ENCODE assay signal across 18 mouse cellular contexts in the genomic region with DNA sequence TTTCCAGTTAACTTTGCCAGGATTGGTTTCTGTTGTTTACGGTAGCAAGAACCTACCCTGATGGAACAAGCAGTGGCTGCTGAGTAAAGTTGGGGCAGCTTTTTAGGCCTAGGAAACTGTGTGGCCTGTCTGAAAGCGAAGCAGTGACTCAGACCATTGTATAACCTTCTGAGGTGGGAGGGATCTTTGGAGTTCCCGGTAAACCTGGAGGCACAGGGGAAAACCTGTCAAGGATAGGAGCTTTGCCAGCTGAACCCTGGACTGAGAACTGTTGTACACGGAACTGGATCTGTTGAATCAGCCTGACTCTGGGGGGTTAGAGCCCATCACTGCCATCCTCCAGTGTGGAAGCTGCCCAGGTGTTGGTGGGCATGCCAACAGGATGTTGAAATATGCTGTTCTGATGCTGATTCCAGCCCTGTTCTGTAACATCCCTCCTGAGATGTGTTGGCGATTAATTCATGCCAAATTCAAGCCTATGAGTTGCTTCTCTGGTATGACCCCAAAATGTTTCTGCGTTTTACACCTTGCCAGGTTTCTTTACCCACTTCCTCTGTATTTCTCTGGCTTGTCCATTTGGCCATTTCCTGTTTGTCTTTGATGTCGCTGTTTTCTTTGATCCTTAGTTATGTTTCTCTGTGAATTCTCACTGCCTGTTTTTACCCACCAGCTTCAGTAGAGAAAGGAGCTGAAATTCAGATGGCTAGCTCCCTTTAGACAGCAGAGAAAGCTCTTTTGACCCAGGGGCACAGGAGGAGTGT. TPM values are rescaled to one million over a fixed set of nuclear protein-coding genes. Genes with fewer than 3 reads are reported as not detected.
A peak's percentile ranks its signal among the peaks of the same experiment; 100 is the strongest.
DNase-seq lines count a peak whose midpoint lies in the region; ATAC-seq and TF ChIP-seq lines count a peak whose summit lies in the region.
"Had no signal": no experiment of that assay in that cellular context is flagged by ENCODE, and none has a peak within 500 bp of the region (broad histone marks: within the 10 kb centered on the region; RNA-seq: fewer than 3 reads in every experiment).

No protein-coding gene starts in this region.

- no peaks in the 10 kb centered on the region for H3K4me1 ChIP-seq in kidney, embryonic 16.5 days (ENCODE audit: insufficient read depth, low read length)
- peaks cover 38% of the 10 kb centered on the region; the same call in 1 of the 2 replicates for H3K4me1 ChIP-seq in small intestine, adult 2 months (ENCODE audit: control insufficient read depth, insufficient read depth, insufficient read length, low read length)
- H3K4me1 ChIP-seq: heart, embryonic 15.5 days; midbrain, embryonic 13.5 days; neural tube, embryonic 15.5 days had no signal

- no peaks in the 10 kb centered on the region for H3K27me3 ChIP-seq in kidney, embryonic 16.5 days (ENCODE audit: insufficient read depth, low read length)
- no peaks in the 10 kb centered on the region for H3K27me3 ChIP-seq in small intestine, adult 2 months (ENCODE audit: control insufficient read depth, insufficient read depth, low read length)
- H3K27me3 ChIP-seq: embryonic facial prominence, embryonic 12.5 days; heart, embryonic 15.5 days; hindbrain, embryonic 13.5 days; midbrain, embryonic 13.5 days; neural tube, embryonic 15.5 days had no signal

- no peaks in the 10 kb centered on the region for H3K36me3 ChIP-seq in kidney, embryonic 16.5 days (ENCODE audit: insufficient read depth, low read length)
- H3K36me3 ChIP-seq in small intestine, adult 2 months (ENCODE audit: control insufficient read depth, insufficient read depth, low read length): no peaks in the 10 kb centered on the region
- H3K36me3 ChIP-seq: embryonic facial prominence, embryonic 12.5 days; heart, embryonic 15.5 days; hindbrain, embryonic 13.5 days; midbrain, embryonic 13.5 days; neural tube, embryonic 15.5 days had no signal

- intact Hi-C loops in left cerebral cortex, postnatal 25 days (cut with DNase I): no loop called here
- intact Hi-C loops in heart, postnatal 25 days (cut with DNase I): no loop called here

- peak; percentile 53 for DNase-seq in kidney, adult 18-20 months
- DNase-seq in kidney, adult 9 months: peak; percentile 87
- DNase-seq in cerebellum, postnatal 4 days (ENCODE audit: low spot score in 2 of 2): no peak
- no peak for DNase-seq in left cerebral cortex, postnatal 25 days (ENCODE audit: low spot score in 2 of 2)
- DNase-seq in heart, postnatal 25 days (ENCODE audit: low spot score): no peak
- DNase-seq: adrenal gland, adult 2 months; cerebellum, adult 11-12 months; gastrocnemius, adult 2 months; lung, embryonic 14.5 days had no signal

- no peaks in the 10 kb centered on the region for H3K9me3 ChIP-seq in kidney, embryonic 16.5 days (ENCODE audit: low read length)
- H3K9me3 ChIP-seq: embryonic facial prominence, embryonic 12.5 days; heart, embryonic 15.5 days; hindbrain, embryonic 13.5 days; midbrain, embryonic 13.5 days; neural tube, embryonic 15.5 days had no signal

- no peak overlapping the region for H3K4me3 ChIP-seq in kidney, embryonic 16.5 days (ENCODE audit: low read length)
- H3K4me3 ChIP-seq in small intestine, adult 2 months (ENCODE audit: low read depth, low read length): no peak overlapping the region
- H3K4me3 ChIP-seq: embryonic facial prominence, embryonic 12.5 days; gastrocnemius, adult 2 months; heart, embryonic 15.5 days; hindbrain, embryonic 13.5 days; midbrain, embryonic 13.5 days; neural tube, embryonic 15.5 days had no signal

- no peak overlapping the region for H3K9ac ChIP-seq in kidney, embryonic 16.5 days (replicated peaks; ENCODE audit: low read length)
- H3K9ac ChIP-seq: embryonic facial prominence, embryonic 12.5 days; heart, embryonic 15.5 days; hindbrain, embryonic 13.5 days; lung, embryonic 14.5 days; midbrain, embryonic 13.5 days; neural tube, embryonic 15.5 days had no signal

- TF ChIP-seq CTCF in small intestine, adult 2 months (IDR thresholded peaks at IDR 0.05; ENCODE audit: extremely low read depth, insufficient read length, insufficient replicate concordance, low read depth, low read length): no peak

- no peak overlapping the region for H3K27ac ChIP-seq in kidney, embryonic 16.5 days (ENCODE audit: low read length)
- H3K27ac ChIP-seq in small intestine, adult 2 months (ENCODE audit: insufficient read depth, low read depth, low read length): peak overlapping the region; percentile 89
- H3K27ac ChIP-seq: embryonic facial prominence, embryonic 12.5 days; gastrocnemius, adult 2 months; heart, embryonic 15.5 days; hindbrain, embryonic 13.5 days; midbrain, embryonic 13.5 days; neural tube, embryonic 15.5 days had no signal

- no peak for TF ChIP-seq POLR2A in small intestine, adult 2 months (IDR thresholded peaks at IDR 0.05; ENCODE audit: low read depth, low read length)

- ATAC-seq in kidney, embryonic 16.5 days (ENCODE audit: low FRiP score, low TSS enrichment): no peak
- peak; percentile 70 for ATAC-seq in activated CD4-positive, CD25-positive, alpha-beta regulatory T cell, adult 4 months
- ATAC-seq: forebrain, embryonic 16.5 days; midbrain, embryonic 13.5 days had no signal

- WGBS in kidney, embryonic 16.5 days: 67% methylated on average over 7 of the region's 7 CpGs
- 23% methylated on average over 7 of the region's 7 CpGs for WGBS in small intestine, adult 2 months

- H3K4me2 ChIP-seq in kidney, embryonic 16.5 days (replicated peaks; ENCODE audit: low read depth, low read length): no peak overlapping the region
- H3K4me2 ChIP-seq: embryonic facial prominence, embryonic 12.5 days; heart, embryonic 15.5 days; hindbrain, embryonic 13.5 days; lung, embryonic 14.5 days; midbrain, embryonic 13.5 days; neural tube, embryonic 15.5 days had no signal

RNA-seq across cellular contexts. Expression of gene Depdc1b, which starts 22.1 kb away (rescaled TPM):
- 12.7 and 15.1 TPM in 2 replicates for polyA plus RNA-seq in kidney, embryonic 16.5 days (2015; fragmentation: Nextera tagmentation; extraction: Ambion mirVana)
- polyA plus RNA-seq in activated CD4-positive, CD25-positive, alpha-beta regulatory T cell, adult 4 months (2017; shearing (Covaris generic)): 1 to 10 TPM in 1 of 2 experiments, under 1 TPM in 1; 0.57 to 3.1 TPM
- polyA plus RNA-seq in small intestine, adult 2 months (2012; rRNA removed): 0.47 and 0.82 TPM in 2 replicates
- total RNA-seq in left cerebral cortex, postnatal 25 days (2021): 1 to 10 TPM in 1 of 2 experiments, under 1 TPM in 1; 0.37 to 1.1 TPM
- under 1 TPM; 0.31 to 0.64 TPM for total RNA-seq in heart, postnatal 25 days (2021)
- total RNA-seq: gastrocnemius, adult 2 months had no signal

Comparison
In these comparisons a context has a peak if more than half of its experiments do, and no peak if none do; other contexts are left out.
1. DNase-seq: peak in kidney, adult 18-20 months (single experiment) and kidney, adult 9 months (single experiment); none in cerebellum, postnatal 4 days (0 of 2), left cerebral cortex, postnatal 25 days (0 of 2) and heart, postnatal 25 days (single experiment).